Mouse (Mus musculus) adipocyte (in vitro differentiated cells): ENCODE measurements at regions not wholly inside any gene's neighbourhood (a gene's known extent, or its start where the extent isn't known, plus 50 kb on each side); places are given as distances from the start of the nearest gene placed in this dataset.

Experiments
- DNase-seq: peaks from one replicate; pipeline ENCODE4 v3.0.0-alpha.2; 2016; ENCODE audit warnings: low spot score

DNA sequence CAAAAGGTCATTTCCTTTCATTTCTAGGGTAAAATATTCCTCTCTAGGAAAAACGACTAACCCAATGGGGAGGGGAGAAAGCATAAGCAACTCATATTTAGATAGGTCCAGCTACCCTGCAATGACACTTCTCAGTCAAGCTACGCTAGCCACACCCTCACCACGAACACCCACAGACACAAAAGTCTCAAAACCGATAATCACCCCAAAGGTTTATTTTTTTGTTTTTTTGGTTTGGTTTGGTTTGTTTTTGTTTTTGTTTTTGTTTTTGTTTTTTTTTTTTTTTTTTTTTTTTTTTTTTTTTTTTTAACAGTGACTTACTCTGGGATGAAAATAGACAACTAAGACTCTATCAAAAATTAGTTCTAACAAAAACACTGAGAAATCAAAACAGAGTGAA lies 196.3 kb upstream of the Atp2b1 start:
- no peak for DNase-seq

DNA sequence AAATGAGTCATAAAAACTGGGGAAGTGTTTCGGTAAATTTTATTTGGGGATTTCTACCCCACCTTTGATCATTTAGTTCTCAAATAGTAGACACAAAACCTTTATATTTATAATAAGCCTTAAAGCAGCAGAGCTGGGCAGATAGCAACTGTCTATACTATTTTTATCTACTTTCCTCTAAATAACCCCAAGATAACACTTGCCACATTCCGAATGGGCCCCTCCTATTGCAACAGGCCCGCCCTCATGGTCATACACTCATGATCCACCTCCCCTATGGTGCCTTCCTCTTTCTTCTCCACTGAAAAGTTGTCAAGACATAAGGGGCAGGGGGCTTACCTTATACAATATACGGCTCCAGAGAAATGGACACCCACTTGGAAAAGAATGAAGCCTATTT lies 195.5 kb upstream of the Atp2b1 start:
- DNase-seq: no peak

DNA sequence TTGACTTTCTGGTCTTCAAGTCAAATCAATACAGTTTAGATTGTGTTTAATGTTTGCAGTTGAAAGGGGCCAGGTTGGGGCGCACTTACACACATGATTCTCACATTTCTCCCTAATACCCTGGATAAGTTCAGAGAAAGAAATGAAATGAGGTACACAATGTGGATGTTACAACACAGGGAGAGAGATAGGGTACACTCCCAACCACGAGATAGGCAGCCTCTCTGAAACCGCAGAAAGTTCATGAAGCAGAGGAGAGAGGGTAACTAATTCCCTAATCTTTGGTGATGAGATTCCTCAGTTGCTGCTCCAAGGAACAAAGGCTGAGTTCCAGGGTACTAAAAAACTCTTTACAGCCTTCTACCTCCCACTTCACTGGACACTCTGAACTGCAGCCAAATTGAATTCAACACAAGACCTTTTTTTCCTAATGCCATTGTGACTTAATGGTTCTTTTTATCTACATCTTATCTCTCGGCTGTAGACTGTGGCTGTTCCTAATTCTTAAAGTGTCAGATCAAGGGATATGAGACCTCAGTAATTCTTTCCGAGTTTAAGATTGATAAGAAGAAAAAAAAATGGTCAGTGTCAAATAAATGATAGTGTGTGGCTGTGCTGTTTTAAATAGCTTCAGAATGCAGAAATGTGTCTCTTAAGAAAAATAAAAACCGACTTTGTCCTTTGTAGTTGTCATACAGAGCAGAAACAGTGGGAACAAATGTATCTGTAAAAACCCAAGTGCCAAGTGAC lies 193.8 kb upstream of the Atp2b1 start:
- DNase-seq: no peak

DNA sequence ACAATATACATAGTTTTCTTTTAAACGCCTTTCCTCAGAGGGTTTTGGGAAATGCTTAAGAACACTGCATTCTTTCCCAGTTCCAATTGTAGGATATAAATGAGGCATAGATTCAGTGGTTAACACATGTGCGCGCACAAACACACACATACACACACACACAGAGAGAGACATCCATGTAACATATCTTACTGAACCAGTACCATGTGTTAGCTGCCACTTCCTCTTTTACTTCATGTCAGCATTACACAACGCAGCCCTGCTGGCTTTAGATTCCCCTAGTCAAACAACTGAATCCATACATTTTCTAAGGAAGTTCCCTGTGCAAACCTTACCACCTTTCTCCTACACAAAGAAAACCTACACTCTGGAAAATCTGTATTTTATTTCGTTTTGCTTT lies 189.1 kb upstream of the Atp2b1 start:
- no peak for DNase-seq

DNA sequence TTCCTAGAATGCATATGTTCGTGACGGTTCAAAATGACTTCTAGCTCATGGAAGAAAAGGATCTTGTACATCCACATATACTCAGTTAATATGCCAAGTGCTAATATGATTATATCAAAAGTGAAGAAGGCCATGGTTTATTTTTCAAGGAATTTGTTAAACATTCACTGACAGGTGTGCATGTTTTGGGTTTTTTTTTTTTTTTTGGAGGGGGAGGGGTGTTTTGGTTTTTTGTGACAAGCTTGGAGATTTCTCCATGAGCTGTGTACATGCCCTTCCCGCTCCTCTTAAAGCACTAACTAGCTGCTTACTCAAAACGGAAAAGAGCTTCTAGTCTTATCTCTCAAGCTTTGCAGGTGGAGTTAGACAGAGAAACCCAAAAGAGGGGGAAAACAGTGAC lies 187.1 kb upstream of the Atp2b1 start:
- DNase-seq: no peak

DNA sequence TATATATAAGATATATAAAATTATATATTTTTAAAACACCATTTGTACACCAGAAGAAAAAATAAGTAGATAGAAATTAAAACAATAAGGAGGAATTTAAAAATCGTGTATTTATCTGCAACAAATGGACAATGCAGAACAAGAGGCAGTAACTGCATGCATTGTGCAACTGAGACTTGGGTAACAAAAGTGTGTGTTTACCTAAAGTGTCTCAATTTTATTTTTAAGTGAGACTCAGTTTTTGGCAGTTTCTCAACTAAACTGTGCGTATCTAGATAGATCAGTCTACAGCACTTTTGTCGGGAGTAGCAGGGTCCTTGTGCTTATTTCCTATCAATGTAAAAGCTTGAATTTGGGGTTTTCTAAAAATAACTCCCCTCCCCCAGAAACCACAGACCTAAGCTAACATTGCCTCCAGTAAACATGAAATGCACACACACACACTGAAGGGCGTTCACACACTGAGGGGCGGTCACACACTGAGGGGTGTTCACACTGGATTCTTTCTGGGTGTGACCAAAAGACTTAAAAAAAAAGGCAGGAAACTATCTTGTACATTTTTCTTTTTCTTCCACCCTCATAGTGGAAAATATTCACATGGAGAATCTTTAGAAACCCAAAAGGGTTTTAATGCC lies 185.7 kb upstream of the Atp2b1 start:
- peak; percentile 44 for DNase-seq

DNA sequence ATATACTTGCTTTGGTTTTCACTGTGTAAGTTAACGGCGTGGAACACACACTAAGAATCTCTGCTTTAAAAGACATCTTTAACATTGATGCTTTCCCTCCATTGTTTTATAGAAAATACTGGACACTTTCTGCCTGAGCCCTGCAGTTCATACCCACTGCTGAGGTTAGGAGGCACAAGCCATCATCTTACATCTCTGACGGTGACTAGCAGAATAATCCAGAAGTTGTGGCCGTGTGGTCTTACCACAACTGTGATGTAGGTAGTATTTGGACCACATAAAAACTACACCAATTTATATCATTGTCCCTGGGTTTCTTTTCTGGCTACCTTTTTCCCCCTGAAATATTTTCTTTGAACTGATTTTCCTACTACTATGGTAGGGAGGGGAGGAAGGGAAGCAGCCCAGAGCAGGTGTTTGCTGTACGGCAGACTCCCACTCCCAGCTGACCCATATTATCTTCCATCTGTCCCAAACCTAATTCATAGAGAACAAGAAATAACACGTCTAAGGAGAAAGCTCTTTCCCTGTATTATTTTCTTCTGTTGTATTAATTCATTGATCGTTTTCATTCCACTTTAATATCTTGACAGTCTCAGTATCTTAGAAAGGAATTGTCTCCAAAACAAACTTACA lies 180.1 kb upstream of the Atp2b1 start:
- no peak for DNase-seq

DNA sequence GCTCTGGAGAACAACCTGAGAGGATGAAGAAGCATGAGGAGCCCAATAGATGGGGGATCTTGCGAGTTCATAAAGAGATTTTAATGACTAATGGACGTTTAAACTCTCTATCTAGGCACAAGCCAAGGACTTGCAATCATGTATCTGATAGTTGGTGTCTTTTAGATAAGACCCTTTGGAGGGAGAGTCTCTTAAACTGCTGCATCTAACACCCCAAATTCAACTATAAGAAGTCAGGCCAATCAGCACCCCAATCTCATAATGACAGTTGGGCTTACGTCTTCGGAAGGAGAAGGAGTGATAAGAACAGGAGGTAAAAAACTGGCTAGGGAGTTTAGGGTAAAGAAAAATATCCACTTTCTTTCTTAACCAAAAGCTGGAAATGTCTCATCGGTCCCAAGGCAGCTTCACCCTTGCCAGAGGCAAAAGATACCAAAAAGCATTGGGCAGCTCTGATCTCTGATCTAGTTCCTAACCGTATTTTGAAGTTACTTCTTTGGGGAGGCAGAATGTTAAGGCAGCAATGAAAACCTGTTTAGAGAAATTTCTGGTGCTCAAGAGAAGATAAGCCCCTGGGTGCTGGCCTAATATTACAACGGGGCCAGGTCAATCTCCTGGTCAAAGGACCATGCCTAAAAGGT lies 173.6 kb upstream of the Atp2b1 start:
- no peak for DNase-seq

DNA sequence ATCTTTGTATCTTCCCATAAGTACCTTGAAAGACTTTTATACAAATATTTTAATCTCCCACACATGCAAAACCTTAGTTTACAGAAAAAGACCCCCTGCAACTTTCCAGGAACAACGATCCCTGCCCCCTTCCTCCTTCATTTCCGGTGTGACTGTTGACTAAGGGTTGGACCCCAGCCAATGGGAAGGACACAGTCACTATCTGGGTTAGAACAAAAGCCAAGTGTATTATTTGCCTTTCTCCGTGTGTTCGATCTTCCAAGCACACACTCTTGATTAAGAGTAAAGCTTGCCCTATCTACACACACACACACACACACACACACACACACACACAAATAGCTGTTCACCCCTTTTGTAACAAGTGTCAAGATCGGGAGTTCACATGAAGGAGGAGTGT lies 172.8 kb upstream of the Atp2b1 start:
- peak; percentile 6 for DNase-seq

DNA sequence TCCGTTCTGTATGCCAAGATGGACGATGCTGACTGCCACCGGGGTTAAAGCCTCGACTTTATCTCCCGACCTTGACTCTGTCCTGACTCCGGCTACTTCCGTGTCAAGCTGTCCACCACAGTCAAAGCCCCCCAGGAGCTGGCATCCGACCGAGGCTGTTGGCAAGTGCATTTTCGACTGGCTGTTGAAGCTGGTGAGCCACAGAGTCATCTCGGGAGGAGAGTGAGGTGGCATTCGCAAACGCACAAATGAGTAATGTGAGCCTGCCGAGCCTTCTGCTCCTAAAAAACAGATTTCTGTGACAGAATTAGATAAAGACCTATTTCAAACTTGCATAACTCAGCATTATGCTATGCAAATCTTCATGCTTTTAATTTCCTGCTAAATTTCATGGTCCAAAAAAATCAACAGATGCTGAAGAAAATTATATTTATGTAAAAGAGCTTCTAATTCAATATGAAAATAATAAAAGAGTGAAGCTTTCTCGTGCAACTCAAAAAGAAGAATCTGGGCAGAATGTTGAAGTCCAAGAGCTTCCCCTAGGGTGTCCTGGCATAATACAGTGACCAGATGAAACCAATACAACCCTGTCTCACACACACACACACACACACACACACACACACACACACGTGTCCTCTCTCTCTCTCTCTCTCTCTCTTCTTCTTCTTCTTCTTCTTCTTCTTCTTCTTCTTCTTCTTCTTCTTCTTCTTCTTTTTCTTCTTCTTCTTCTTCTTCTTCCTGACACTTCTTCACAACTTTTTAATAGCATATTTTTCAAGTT lies 171.2 kb upstream of the Atp2b1 start:
- DNase-seq: no peak

DNA sequence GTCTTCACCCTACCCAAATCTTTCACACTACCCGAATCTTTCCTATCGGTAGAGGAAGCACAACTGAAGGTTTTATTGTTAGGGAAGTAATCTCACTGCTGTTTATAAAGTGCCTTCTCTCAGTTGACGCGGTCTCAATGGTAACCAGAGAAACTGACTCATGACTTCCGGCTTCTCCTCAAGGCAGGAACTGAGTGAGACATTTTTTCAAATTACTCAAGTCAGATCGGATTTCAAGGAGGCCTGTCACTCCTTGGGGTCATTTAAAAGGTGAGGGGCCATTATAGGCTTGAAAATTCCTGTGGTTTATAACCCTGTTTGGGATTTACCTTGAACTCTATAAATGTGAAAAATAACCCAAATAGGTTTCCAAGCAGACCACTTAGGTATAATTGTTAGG lies 170.0 kb upstream of the Atp2b1 start:
- DNase-seq: no peak

DNA sequence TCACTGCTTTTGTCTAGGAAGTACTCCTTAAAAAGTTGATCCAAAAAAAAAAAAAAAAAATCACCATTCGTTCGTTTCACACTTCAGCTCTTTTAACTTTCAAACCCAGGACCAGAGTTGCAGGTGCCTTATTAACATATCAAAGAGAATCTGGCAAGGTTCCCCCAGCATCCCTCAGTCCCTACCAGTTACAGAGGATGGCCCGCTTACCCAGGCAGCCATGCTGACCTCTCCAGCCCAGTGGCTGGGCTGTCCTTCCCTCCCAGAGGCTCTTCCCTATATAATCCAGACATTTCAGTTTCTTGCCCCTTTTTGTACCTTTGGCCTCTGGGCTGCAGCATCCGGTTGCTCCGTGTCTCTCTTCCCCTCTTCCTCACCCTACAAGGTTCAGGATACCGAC lies 169.5 kb upstream of the Atp2b1 start:
- no peak for DNase-seq

DNA sequence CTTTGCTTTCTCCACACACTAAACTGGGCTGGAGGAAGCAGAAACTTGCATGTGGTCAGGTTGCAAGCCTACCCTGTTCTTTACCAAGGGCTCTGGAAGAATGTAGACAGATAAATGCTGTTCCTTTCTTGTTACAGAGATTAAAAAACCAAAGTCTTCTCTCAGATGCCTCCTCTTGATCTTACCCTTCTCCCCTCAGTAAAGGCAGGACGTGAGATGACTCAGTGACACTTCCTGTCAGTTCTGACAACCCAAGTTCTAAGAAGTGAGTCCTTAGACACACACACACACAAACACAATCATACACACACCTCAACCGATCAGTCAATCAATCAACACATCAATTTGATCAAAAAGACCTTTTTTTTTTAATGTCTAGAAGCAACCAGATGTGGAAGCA lies 168.8 kb upstream of the Atp2b1 start:
- no peak for DNase-seq

DNA sequence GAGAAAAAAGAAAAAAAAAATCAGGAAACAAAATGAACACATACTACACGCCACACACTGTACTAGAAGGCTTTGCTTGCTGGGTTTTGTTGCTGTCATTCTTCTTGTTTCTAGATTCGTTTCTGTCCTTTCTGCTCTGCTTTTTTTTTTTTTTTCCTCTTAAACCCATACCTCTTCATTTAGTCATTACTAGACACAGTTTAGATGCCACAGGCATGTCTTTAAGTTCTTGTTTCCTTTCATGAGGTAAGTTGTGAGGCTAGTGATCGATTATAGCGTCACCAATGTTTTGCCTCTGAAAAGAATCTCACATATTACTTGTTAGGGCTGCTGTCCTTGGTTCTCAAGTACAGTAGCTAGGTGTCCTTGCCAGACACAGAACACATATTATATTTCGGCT lies 168.3 kb upstream of the Atp2b1 start:
- no peak for DNase-seq

DNA sequence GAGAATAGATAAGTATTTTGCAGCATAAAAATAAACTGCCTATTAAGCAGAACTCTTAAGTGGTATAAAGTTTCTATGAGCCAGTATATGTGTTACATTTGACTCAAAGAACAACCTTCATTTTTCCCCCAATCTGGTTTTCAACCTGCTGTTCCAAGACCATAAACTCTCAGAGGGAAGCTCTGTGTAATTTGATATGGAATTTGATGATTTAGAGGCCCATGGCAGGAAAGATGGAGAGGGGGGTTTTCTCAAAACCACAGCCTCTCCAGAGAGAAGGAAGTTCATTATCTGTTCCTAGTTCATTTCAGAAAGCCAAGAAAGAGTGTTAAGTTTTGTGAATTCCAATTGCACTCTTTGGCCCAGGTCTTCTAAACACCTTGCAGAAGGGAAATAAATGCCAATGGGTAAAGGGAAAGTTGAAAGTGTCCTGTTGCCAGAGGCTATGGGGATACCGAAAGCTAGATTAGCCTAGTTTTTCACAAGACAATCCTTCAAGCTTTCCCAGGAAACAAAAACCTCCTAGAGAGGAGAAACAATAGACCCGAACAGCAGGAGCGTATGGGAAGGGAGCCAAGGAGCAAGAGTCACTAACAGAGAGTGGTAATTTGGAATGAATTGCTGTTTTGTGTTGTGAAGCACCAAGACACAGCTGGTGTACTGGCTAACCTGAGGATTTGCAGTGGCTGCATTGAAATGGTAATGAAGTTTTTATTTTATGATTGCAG lies 165.2 kb upstream of the Atp2b1 start:
- peak; percentile 10 for DNase-seq

DNA sequence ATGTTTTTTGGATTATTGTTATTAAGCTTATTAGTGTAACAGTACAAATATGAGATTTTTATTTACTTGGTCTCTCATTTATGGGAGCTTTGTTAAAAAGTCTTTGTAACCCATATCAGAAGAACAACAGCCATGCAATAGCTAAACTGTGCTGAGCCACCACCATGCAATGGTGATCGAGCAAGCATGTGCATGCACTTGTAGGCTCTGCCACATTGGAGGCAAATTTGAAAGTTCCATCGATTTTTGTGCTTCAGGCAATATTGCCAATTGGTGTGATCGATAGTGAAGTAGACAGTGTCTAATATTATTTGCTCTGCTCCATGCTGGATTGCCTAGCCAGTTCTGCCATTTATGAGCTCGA lies 164.6 kb upstream of the Atp2b1 start:
- no peak for DNase-seq

DNA sequence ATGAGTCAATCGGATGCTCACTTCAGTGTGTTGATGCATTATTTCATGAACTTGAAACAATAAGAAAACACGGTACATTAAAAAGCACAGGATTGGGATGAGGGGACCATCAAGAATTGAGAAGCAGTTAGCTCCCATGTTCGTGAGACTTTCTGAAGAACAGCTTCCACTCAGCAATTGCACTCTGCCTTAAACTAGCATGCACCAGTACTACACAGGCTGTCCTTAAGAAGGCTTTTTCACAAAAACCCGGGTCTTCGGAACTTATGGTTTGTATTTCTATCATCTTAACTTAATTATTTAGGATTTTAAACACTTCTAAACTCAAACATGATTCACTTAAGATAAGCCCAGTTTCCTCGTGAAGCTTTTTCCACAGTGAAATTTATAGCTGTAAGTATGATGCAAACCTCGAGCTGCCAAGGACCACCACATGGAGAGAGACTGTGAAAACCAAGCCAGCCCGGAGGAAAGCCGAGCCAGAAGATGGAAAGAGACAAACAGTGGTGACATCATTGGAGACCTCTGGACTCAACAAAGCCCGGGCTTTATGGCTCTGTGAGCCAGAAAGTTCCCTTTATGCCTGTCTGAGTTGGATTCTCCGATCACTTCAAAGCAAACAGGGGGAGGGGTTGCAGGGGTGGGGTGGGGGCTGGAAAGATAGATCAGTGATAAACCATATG lies 162.7 kb upstream of the Atp2b1 start:
- no peak for DNase-seq

DNA sequence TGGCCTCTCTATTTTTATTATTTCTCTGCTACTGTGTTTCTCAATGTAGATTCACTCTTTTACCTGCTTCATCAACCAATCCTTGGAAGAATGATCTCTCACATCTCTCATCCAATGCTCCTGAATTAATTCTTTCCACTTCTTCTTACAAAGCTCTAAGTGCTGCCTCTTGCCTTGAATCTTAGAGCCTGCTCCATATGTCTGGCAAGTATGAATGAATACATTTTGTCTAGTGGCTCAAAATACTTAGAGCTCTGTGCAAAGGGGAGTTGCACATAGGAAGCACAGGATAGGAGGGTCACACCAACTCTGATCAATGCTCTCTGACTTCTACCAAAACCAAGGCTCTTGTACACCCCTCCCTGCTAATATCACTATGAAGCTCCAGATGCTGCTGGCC lies 153.1 kb upstream of the Atp2b1 start:
- no peak for DNase-seq

DNA sequence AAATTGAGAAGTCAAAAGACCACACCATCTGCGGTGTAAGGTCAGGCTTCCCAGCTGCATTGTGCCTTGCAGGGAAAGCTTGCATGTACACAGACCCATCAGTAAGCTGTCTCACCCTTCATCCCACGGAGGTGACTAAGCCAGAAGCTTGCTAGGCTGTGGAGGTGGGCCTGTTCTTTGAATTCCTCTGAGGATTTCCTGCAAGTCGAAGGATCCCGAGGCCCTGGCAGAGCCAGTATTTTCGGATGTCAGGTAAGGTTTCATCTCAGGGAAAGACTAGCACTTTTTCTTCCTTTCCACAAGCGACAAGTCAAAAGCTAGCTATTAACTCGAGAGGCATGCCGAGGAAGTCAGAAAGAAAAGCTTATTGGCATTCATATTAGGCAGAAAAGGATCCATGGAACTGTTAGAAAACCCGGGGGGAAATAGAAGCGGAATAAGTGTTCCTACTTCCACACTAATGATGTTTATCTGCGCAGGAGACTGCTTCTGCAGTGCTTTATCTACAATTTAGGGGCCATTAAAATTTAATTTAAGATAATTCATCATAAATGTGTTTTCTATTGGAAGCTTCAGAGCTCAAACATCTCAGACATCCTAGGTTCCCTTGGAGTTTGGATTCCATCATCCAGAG lies 148.3 kb upstream of the Atp2b1 start:
- no peak for DNase-seq

DNA sequence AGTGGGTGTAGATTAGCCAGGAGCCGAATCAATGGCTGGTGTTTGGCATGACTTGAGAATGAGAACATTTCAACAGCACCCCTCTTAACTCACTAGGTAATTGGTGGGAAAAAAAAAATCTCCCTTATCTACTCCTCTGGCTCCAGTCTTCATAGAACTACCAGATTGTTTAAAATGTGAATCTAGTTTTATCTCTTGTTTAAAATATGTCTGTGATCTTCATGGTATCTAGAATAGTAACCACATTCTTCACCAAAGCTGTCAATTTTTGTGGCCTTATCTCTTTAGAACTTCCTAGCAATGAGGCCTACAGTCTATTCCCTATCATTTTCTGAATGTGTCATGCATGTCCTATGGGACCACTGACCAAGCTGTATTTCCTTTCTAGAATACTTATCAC lies 134.4 kb upstream of the Atp2b1 start:
- no peak for DNase-seq

DNA sequence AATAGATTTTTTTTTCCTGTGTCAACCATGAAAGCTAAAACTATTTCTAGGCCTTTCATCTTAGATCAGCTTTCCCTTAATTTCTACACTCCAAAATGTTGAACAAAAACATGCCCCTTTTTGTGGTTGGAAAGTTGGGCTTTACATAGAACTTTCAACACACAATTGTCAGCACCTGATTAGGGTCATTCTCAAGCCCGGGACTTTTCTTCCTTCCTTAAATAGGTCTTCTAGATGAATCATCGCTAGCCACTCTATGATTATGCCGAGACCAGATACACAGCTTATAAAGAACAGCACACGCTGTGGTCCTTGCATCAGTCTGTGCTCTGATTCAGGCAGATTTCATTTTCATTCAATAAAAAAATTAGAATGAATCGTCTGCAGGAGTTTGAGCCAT lies 133.3 kb upstream of the Atp2b1 start:
- no peak for DNase-seq
